Comparison of ENCODE assay signal across 12 mouse cellular contexts in genomic region chr5:118081374-118081949, GRCm38 (mm10). TPM values are rescaled to one million over a fixed set of nuclear protein-coding genes. Genes with fewer than 3 reads are reported as not detected.
DNase-seq lines count a peak whose midpoint lies in the region; ATAC-seq and TF ChIP-seq lines count a peak whose summit lies in the region.
"Had no signal": no experiment of that assay in that cellular context is flagged by ENCODE, and none has a peak within 500 bp of the region (broad histone marks: within the 10 kb centered on the region; RNA-seq: fewer than 3 reads in every experiment).

No protein-coding gene starts in this region.

- no peak overlapping the region for H3K9ac ChIP-seq in forebrain, embryonic 14.5 days (ENCODE audit: low read length)
- no peak overlapping the region for H3K9ac ChIP-seq in lung, embryonic 15.5 days
- no peak overlapping the region for H3K9ac ChIP-seq in embryonic facial prominence, embryonic 12.5 days
- H3K9ac ChIP-seq: liver, postnatal 0 days had no signal

- peaks cover 57% of the 10 kb centered on the region for H3K36me3 ChIP-seq in forebrain, embryonic 10.5 days (replicated peaks)
- H3K36me3 ChIP-seq in forebrain, embryonic 14.5 days (ENCODE audit: control insufficient read depth, insufficient read depth, low read length) = peaks cover 5% of the 10 kb centered on the region; the same call in 1 of the 2 replicates
- peaks cover 9% of the 10 kb centered on the region; the same call in 1 of the 2 replicates for H3K36me3 ChIP-seq in lung, embryonic 15.5 days
- peaks cover 18% of the 10 kb centered on the region for H3K36me3 ChIP-seq in embryonic facial prominence, embryonic 12.5 days
- H3K36me3 ChIP-seq in thymus, adult 2 months (ENCODE audit: control insufficient read depth, insufficient read depth, low read length) = no peaks in the 10 kb centered on the region

- no peaks in the 10 kb centered on the region for H3K27me3 ChIP-seq in forebrain, embryonic 10.5 days (ENCODE audit: poor library complexity, severe bottlenecking)
- H3K27me3 ChIP-seq in forebrain, embryonic 14.5 days (replicated peaks; ENCODE audit: control insufficient read depth, insufficient read depth, low read length) = no peaks in the 10 kb centered on the region
- no peaks in the 10 kb centered on the region for H3K27me3 ChIP-seq in lung, embryonic 15.5 days
- H3K27me3 ChIP-seq in embryonic facial prominence, embryonic 12.5 days = no peaks in the 10 kb centered on the region
- H3K27me3 ChIP-seq in thymus, adult 2 months (ENCODE audit: control insufficient read depth, insufficient read depth, low read length) = no peaks in the 10 kb centered on the region

- DNase-seq in forebrain, embryonic 10.5 days (ENCODE audit: extremely low spot score, low spot score) = no peak
- DNase-seq in forebrain, embryonic 14.5 days (ENCODE audit: low spot score) = no peak
- DNase-seq in lung, postnatal 10 days = no peak
- DNase-seq in thymus, adult 2 months = peak; percentile 54
- no peak for DNase-seq in frontal cortex, adult 2 months (ENCODE audit: extremely low spot score in 1 of 2, low spot score in 1 of 2)
- DNase-seq in left cerebral cortex, postnatal 25 days (ENCODE audit: low spot score in 2 of 2) = no peak
- DNase-seq: adrenal gland, adult 2 months; liver, postnatal 0 days had no signal

- H3K4me2 ChIP-seq in forebrain, embryonic 14.5 days (ENCODE audit: low read length) = no peak overlapping the region
- H3K4me2 ChIP-seq in lung, embryonic 15.5 days = no peak overlapping the region
- no peak overlapping the region for H3K4me2 ChIP-seq in embryonic facial prominence, embryonic 12.5 days (replicated peaks)

- TF ChIP-seq POLR2A in thymus, adult 2 months (IDR thresholded peaks at IDR 0.05; ENCODE audit: control insufficient read depth, extremely low read depth, insufficient read depth, low read length, poor library complexity) = peak; percentile 33; the same call in 1 of the 2 replicates

- H3K4me1 ChIP-seq in forebrain, embryonic 10.5 days = peaks cover 64% of the 10 kb centered on the region
- H3K4me1 ChIP-seq in forebrain, embryonic 14.5 days (ENCODE audit: control insufficient read depth, insufficient read depth, low read length) = peaks cover 73% of the 10 kb centered on the region
- peaks cover 33% of the 10 kb centered on the region for H3K4me1 ChIP-seq in lung, embryonic 15.5 days
- H3K4me1 ChIP-seq in embryonic facial prominence, embryonic 12.5 days = peaks cover 49% of the 10 kb centered on the region
- H3K4me1 ChIP-seq in thymus, adult 2 months (replicated peaks; ENCODE audit: control insufficient read depth, insufficient read depth, low read length) = peaks cover 88% of the 10 kb centered on the region

- no peak overlapping the region for H3K4me3 ChIP-seq in forebrain, embryonic 10.5 days
- no peak overlapping the region for H3K4me3 ChIP-seq in forebrain, embryonic 14.5 days (ENCODE audit: low read depth, low read length)
- no peak overlapping the region for H3K4me3 ChIP-seq in lung, embryonic 15.5 days
- H3K4me3 ChIP-seq in embryonic facial prominence, embryonic 12.5 days = no peak overlapping the region
- H3K4me3 ChIP-seq in thymus, adult 2 months (ENCODE audit: control insufficient read depth, insufficient read depth, low read length) = peak overlapping the region; percentile 7; the same call in 1 of the 2 replicates

- TF ChIP-seq CTCF in thymus, adult 2 months (IDR thresholded peaks at IDR 0.05; ENCODE audit: borderline replicate concordance, control insufficient read depth, extremely low read depth, insufficient read depth, low read length, poor library complexity) = no peak

- H3K27ac ChIP-seq in forebrain, embryonic 10.5 days = peak overlapping the region; percentile 51; the same call in 1 of the 2 replicates
- H3K27ac ChIP-seq in forebrain, embryonic 14.5 days (ENCODE audit: low read depth, low read length) = no peak overlapping the region
- no peak overlapping the region for H3K27ac ChIP-seq in lung, embryonic 15.5 days
- H3K27ac ChIP-seq in embryonic facial prominence, embryonic 12.5 days = no peak overlapping the region
- peak overlapping the region; percentile 94 for H3K27ac ChIP-seq in thymus, adult 2 months (ENCODE audit: control insufficient read depth, insufficient read depth, low read length)

- ATAC-seq in forebrain, embryonic 14.5 days = no peak
- peak; percentile 15; the same call in 1 of the 2 replicates for ATAC-seq in lung, embryonic 15.5 days (ENCODE audit: borderline replicate concordance, extremely low read depth, low FRiP score, low TSS enrichment)
- ATAC-seq in embryonic facial prominence, embryonic 12.5 days (ENCODE audit: insufficient number of reproducible peaks, insufficient read depth, low FRiP score, low TSS enrichment) = 0 out of 2 replicates have a peak, but pooled peaks have one; percentile 30
- ATAC-seq: intestine, postnatal 0 days; liver, postnatal 0 days had no signal

- intact Hi-C loops in left cerebral cortex, postnatal 25 days (cut with DNase I) = no loop called here

- no peaks in the 10 kb centered on the region for H3K9me3 ChIP-seq in forebrain, embryonic 10.5 days
- no peaks in the 10 kb centered on the region for H3K9me3 ChIP-seq in forebrain, embryonic 14.5 days (replicated peaks; ENCODE audit: control insufficient read depth, low read length)
- no peaks in the 10 kb centered on the region for H3K9me3 ChIP-seq in lung, embryonic 15.5 days
- no peaks in the 10 kb centered on the region for H3K9me3 ChIP-seq in embryonic facial prominence, embryonic 12.5 days

- WGBS in forebrain, embryonic 10.5 days = 77% methylated on average over 9 of the region's 9 CpGs
- WGBS in forebrain, embryonic 14.5 days = 76% methylated on average over 9 of the region's 9 CpGs
- WGBS in lung, embryonic 15.5 days = 74% methylated on average over 9 of the region's 9 CpGs
- 63% methylated on average over 9 of the region's 9 CpGs for WGBS in embryonic facial prominence, embryonic 12.5 days
- WGBS in thymus, adult 2 months = 21% methylated on average over 9 of the region's 9 CpGs

RNA-seq across cellular contexts. Expression of gene Tesc, which starts 53.9 kb away (rescaled TPM):
- 0.52 and 0.92 TPM in 2 replicates for polyA plus RNA-seq in forebrain, embryonic 10.5 days (2016; fragmentation: Nextera tagmentation; extraction: Ambion mirVana)
- 8.0 and 10.0 TPM in 2 replicates for polyA plus RNA-seq in forebrain, embryonic 14.5 days (2014; fragmentation: Nextera tagmentation; extraction: Ambion mirVana)
- polyA plus RNA-seq in lung, embryonic 15.5 days (2015; fragmentation: Nextera tagmentation; extraction: Ambion mirVana) = 8.5 and 8.8 TPM in 2 replicates
- 4.6 and 5.7 TPM in 2 replicates for polyA plus RNA-seq in embryonic facial prominence, embryonic 12.5 days (2016; fragmentation: Nextera tagmentation; extraction: Ambion mirVana)
- polyA plus RNA-seq in thymus, adult 2 months (2012; rRNA removed) = 48.4 and 50.5 TPM in 2 replicates
- polyA plus RNA-seq in frontal cortex, adult 2 months (2012; rRNA removed) = 56.2 and 60.6 TPM in 2 replicates
- total RNA-seq in left cerebral cortex, postnatal 25 days (2021) = 10 to 100 TPM; 90.0 to 94.0 TPM
- total RNA-seq: MEL had no signal

Comparison
In these comparisons a context has a peak if more than half of its experiments do, and no peak if none do; other contexts are left out.
1. H3K27ac ChIP-seq: peak in forebrain, embryonic 10.5 days (single experiment) and thymus, adult 2 months (single experiment); none in forebrain, embryonic 14.5 days (single experiment), lung, embryonic 15.5 days (single experiment) and embryonic facial prominence, embryonic 12.5 days (single experiment).